Mouse (Mus musculus) intestine, embryonic 15.5 days (tissue): ENCODE data around the gene Zfp800. TPM values are rescaled to one million over a fixed set of nuclear protein-coding genes. Genes with fewer than 3 reads are reported as not detected.
A peak's percentile ranks its signal among the peaks of the same experiment; 100 is the strongest.

Source experiments
- ATAC-seq: fragments of 200-750 bp; cut with Nextera tagmentation; 2 replicates; pipeline ENCODE4 v1.8.0; 2017; ENCODE audit warnings: moderate TSS enrichment, moderate library complexity
- H3K27ac ChIP-seq: fragments of 300-500 bp; sonication (generic); 2 replicates; pipeline ENCODE4 v1.5.1; 2015; ENCODE audit warnings: mild to moderate bottlenecking, inconsistent platforms
- H3K27me3 ChIP-seq: fragments of 300-500 bp; sonication (generic); replicated peaks from 2 replicates; pipeline ENCODE4 v1.6.1; 2015; ENCODE audit warnings: inconsistent platforms
- H3K36me3 ChIP-seq: fragments of 300-500 bp; sonication (generic); 2 replicates; pipeline ENCODE4 v1.6.1; 2015; ENCODE audit warnings: inconsistent platforms
- H3K4me1 ChIP-seq: fragments of 300-500 bp; sonication (generic); replicated peaks from 2 replicates; pipeline ENCODE4 v1.6.1; 2015; ENCODE audit warnings: inconsistent platforms
- H3K4me2 ChIP-seq: fragments of 300-500 bp; sonication (generic); replicated peaks from 2 replicates; pipeline ENCODE4 v1.6.1; 2015; ENCODE audit warnings: mild to moderate bottlenecking, inconsistent platforms
- H3K4me3 ChIP-seq: fragments of 300-500 bp; sonication (generic); replicated peaks from 2 replicates; pipeline ENCODE4 v1.5.1; 2015; ENCODE audit warnings: inconsistent platforms
- H3K9ac ChIP-seq: fragments of 300-500 bp; sonication (generic); 2 replicates; pipeline ENCODE4 v1.6.1; 2015; ENCODE audit warnings: inconsistent platforms
- H3K9me3 ChIP-seq: fragments of 300-500 bp; sonication (generic); 2 replicates; pipeline ENCODE4 v1.6.1; 2016; ENCODE audit warnings: inconsistent platforms
- WGBS: fragments of 180-500 bp; shearing (Covaris S2); methylation state at CpG from one replicate; pipeline ENCODE4 v1.1.7; 2015; 5-methylcytosine and 5-hydroxymethylcytosine counted together
- polyA plus RNA-seq: library from polyadenylated mRNA; unstranded; fragments of >200 nt; fragmentation: Nextera tagmentation; extraction: Ambion mirVana; gene quantifications from 2 replicates; pipeline ENCODE4 v1.2.1, GENCODE M21; 2015

Gene Zfp800
- polyA plus RNA-seq, 1 experiment from 2014 or later: 28.2 TPM

DNA sequence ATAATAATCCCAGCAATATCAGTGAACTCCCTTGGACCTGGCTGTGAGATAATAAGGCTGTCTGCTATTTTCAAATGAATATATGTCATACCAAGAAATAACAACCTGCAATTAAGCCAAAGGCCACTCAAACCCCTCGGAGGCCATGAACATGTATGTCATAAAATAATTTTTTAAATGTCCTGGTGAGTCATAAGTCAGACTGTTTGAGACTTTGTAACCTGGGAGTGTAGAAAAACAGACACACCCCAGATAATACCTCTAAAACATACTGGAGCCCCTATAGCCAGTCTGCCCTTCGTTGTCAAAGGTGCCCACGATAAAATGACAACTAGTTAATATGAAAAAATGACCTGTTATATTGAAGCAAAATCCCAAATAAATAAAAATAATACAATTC is 8.8 kb downstream of the Zfp800 start:
- no peaks in the 10 kb centered on the region for H3K36me3 ChIP-seq
- no peaks in the 10 kb centered on the region for H3K27me3 ChIP-seq
- WGBS: 63% methylated on average over 3 of the region's 3 CpGs
- no peak overlapping the region for H3K27ac ChIP-seq
- H3K9ac ChIP-seq: no peak overlapping the region
- H3K4me2 ChIP-seq: no peak overlapping the region
- H3K4me1 ChIP-seq: no peaks in the 10 kb centered on the region
- no peaks in the 10 kb centered on the region for H3K9me3 ChIP-seq
- peak; percentile 90 for ATAC-seq
- H3K4me3 ChIP-seq: no peak overlapping the region

DNA sequence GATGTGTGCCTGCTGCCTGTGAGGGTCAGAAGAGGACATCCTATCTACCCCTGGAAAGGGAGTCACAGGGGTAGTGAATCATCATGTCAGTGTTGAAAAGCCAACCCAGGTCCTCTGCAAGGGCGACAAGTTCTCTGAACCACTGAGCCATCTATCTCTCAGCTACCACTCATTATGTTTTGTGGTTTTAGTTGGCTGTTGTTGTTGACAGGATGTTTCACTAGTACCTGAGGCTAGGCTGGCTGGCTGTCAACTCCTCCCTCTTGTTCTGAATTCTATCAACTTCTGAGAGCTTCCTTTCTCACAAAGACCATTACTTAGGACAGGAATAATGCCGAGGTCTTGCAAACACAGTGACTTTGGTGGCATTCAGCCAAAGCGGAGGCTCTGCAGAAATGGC is 12.6 kb downstream of the Zfp800 start:
- Histone ChIP-seq H3K27ac (no peak overlapping the region), H3K9ac (no peak overlapping the region), H3K4me2 (no peak overlapping the region), H3K4me3 (no peak overlapping the region), H3K36me3 (no peaks in the 10 kb centered on the region), H3K27me3 (no peaks in the 10 kb centered on the region), H3K9me3 (no peaks in the 10 kb centered on the region), H3K4me1 (no peaks in the 10 kb centered on the region)
- ATAC-seq: no peak
- 83% methylated on average over 3 of the region's 3 CpGs for WGBS

DNA sequence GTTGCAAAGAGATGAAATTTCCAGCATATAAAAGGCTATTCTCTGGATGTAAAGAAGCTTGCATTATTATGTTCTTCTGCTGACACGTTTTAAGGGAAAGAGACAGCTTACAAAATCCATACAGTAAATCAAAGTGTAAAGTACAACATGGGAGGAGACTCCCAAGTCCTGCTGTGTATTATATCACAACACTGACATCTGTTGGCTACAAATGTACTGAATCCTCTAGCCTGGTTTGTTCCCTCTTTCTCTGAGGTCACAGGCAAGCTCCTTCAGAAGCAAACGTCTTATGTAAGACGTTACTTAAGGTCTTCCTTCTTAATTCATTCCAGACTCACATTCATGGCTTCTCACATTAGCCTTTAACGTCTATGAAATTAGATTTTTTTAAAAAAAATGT is 15.8 kb downstream of the Zfp800 start:
- Histone ChIP-seq H3K4me3 (no peak overlapping the region), H3K27ac (no peak overlapping the region), H3K9me3 (no peaks in the 10 kb centered on the region), H3K27me3 (no peaks in the 10 kb centered on the region), H3K36me3 (no peaks in the 10 kb centered on the region), H3K4me1 (no peaks in the 10 kb centered on the region), H3K4me2 (no peak overlapping the region), H3K9ac (no peak overlapping the region)
- 38% methylated on average over 4 of the region's 4 CpGs for WGBS
- ATAC-seq: no peak

DNA sequence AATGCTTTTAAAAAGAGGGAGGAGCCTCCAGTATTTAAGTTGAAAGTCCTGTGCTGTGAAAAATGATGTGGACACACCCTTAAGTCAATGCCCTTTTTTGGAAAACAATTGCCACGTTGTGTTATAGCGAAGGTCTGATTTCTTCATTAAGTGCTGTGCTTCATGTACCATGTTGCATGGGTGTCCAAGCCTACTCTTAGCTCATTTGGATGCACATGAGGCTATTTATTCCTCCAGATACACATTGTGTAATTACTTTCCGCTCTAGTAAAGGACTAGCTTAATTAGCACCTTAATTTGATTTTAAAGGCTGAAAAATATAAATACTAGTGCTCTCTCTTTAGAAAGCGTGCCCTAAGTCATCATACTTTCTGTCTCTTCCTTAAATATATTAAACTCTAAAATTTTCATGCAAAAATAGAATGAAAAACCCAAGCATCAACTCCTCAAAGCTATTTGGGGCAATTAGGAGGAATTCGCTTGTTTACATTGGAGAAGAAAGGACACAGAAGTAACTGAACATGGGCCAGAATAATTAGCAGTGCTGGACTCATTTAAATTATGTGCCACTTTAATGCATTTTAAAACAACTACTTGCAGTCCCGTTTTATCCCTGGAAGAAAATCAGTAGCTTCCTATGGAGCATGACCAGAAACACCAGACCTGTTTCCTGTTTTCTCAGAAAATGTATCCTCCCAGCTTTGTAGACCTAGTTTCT is 27.7 kb downstream of the Zfp800 start:
- Histone ChIP-seq H3K36me3 (no peaks in the 10 kb centered on the region), H3K27ac (no peak overlapping the region), H3K9ac (no peak overlapping the region), H3K27me3 (no peaks in the 10 kb centered on the region), H3K4me2 (no peak overlapping the region), H3K9me3 (no peaks in the 10 kb centered on the region), H3K4me1 (no peaks in the 10 kb centered on the region), H3K4me3 (no peak overlapping the region)
- no peak for ATAC-seq
- 85% methylated on average over 6 of the region's 6 CpGs for WGBS

DNA sequence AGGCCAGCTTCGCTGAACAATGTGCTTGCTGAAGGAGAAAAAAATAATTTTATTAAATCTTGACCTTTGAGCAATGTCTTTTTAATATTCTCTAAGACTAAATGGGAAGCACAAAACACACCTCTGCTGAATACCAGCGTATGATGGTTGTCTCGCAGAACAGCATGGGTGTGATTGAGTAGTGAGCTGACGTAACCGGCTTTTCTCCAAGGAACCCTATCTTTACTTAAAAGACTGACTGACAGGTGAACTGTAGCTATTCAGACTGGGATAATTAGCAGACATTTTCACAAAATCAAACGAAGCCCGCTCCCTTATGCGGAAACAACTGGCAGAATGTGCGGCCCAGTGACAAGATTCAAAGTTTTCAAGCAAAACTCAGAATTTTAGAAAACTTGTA is 30.2 kb downstream of the Zfp800 start:
- no peak overlapping the region for H3K4me3 ChIP-seq
- WGBS: 94% methylated on average over 9 of the region's 9 CpGs
- no peaks in the 10 kb centered on the region for H3K9me3 ChIP-seq
- H3K4me2 ChIP-seq: no peak overlapping the region
- no peak overlapping the region for H3K9ac ChIP-seq
- no peaks in the 10 kb centered on the region for H3K36me3 ChIP-seq
- no peaks in the 10 kb centered on the region for H3K4me1 ChIP-seq
- H3K27me3 ChIP-seq: no peaks in the 10 kb centered on the region
- no peak for ATAC-seq
- H3K27ac ChIP-seq: no peak overlapping the region

DNA sequence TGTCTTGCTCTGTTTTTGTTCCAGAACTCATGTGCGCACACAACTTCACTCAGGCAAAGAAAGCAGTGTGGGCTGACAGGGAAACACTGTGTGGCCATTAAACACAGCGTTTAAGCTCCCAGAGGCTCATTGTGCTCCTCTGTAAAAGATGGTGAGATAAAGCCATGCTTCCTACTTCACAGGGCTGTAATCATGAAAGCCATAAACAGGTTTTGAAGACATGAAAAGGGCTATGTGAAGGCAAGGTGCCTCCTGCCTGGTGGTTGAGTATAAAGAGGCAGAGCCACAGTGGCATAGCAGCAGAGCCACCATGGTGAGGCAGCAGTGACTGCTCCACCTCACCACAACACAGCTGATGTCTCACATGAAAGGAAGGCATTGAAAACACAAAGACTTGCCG is 46.7 kb downstream of the Zfp800 start:
- ATAC-seq: no peak
- Histone ChIP-seq H3K4me3 (no peak overlapping the region), H3K9ac (no peak overlapping the region), H3K27ac (no peak overlapping the region), H3K4me1 (no peaks in the 10 kb centered on the region), H3K27me3 (no peaks in the 10 kb centered on the region), H3K36me3 (no peaks in the 10 kb centered on the region), H3K9me3 (no peaks in the 10 kb centered on the region), H3K4me2 (no peak overlapping the region)
- WGBS: 70% methylated on average over 3 of the region's 3 CpGs

DNA sequence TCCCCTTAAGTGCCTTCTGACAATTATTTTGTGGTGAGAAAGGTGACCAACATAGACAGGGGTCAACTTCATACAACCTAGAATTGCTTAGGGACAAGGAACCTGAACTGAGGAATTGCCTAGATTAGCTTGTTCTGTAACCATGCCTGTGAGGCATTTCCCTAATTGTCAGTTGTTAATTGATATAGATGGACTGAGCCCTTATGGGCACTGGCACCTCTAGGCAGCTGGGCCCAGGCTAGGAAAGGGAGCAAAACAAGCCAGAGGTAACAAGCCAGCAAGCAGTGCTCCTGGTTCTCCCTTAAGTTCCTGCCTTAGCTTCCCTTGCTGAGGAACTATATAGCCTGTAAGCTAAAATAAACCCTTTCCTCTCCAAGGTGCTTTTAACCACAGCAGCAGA is 52.1 kb downstream of the Zfp800 start:
- H3K4me2 ChIP-seq: no peak overlapping the region
- H3K4me3 ChIP-seq: no peak overlapping the region
- no peaks in the 10 kb centered on the region for H3K36me3 ChIP-seq
- no peaks in the 10 kb centered on the region for H3K9me3 ChIP-seq
- ATAC-seq: no peak
- H3K27me3 ChIP-seq: no peaks in the 10 kb centered on the region
- no peak overlapping the region for H3K27ac ChIP-seq
- no peak overlapping the region for H3K9ac ChIP-seq
- no peaks in the 10 kb centered on the region for H3K4me1 ChIP-seq

DNA sequence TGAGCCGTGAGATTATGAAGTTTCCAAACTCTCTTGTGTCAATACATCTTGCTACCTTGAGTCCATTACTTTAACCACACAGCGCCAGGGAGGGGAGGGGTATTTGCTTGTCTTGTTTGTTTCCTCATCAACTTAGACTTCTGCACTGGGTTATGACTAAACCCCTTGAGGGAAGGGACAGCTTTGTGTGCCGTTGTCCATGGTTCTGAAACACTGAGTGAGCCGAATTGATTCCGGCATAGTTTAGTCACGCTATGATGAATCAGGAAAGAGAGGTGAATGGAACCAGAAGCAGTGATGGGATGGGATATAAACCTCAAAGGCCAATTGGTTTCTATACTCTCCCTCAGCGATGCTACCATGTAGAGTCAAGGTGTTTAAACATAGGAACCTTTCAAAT is 52.6 kb downstream of the Zfp800 start:
- Histone ChIP-seq H3K27me3 (no peaks in the 10 kb centered on the region), H3K4me2 (no peak overlapping the region), H3K9me3 (no peaks in the 10 kb centered on the region), H3K27ac (no peak overlapping the region), H3K9ac (no peak overlapping the region), H3K4me1 (no peaks in the 10 kb centered on the region), H3K36me3 (no peaks in the 10 kb centered on the region), H3K4me3 (no peak overlapping the region)
- ATAC-seq: no peak
- 50% methylated on average over 7 of the region's 7 CpGs for WGBS

DNA sequence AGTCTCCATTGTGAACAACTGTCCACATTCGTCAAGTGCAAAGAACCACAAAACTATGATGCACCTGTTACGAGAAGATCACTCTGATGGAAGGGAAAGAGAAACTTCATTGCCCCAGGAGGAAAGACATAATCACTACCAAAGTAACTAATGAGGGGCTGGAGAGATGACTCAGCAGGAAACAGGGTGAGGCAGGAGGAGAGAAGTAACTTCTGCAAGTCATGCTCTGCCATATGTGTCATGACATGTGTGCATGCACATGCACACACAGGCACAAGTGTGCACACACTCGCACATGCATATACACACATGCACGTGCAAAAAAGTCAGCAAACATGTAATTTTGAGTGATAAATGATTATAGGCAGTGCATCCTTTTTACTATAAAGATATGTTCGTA is 54.9 kb downstream of the Zfp800 start:
- WGBS: 78% methylated on average over 5 of the region's 5 CpGs
- H3K36me3 ChIP-seq: no peaks in the 10 kb centered on the region
- no peak overlapping the region for H3K4me2 ChIP-seq
- no peak overlapping the region for H3K4me3 ChIP-seq
- H3K9me3 ChIP-seq: no peaks in the 10 kb centered on the region
- no peak for ATAC-seq
- H3K27me3 ChIP-seq: no peaks in the 10 kb centered on the region
- no peak overlapping the region for H3K27ac ChIP-seq
- H3K9ac ChIP-seq: no peak overlapping the region
- H3K4me1 ChIP-seq: no peaks in the 10 kb centered on the region

DNA sequence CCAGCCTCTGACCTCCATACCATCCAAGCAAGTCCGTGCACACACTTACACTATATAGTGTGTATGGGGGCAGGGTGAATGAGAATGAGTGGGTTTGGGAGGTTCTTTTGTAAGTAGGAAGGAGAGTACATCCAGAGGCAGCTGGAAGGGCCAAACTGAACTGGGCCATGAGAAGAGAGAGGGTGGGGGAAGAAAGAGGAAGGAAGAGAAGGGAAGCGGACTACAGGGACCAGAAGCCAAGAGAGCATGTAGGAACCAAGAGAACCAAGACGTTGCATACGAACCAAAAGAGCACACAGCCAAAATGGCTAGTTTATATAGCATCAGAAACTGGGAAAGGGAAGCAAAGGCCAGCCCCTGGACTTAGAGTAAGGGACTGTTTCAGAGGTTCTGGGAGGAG is 56.6 kb downstream of the Zfp800 start:
- no peak for ATAC-seq
- 89% methylated on average over 4 of the region's 4 CpGs for WGBS
- H3K9me3 ChIP-seq: no peaks in the 10 kb centered on the region
- H3K4me2 ChIP-seq: no peak overlapping the region
- no peaks in the 10 kb centered on the region for H3K27me3 ChIP-seq
- no peak overlapping the region for H3K4me3 ChIP-seq
- H3K4me1 ChIP-seq: no peaks in the 10 kb centered on the region
- H3K36me3 ChIP-seq: no peaks in the 10 kb centered on the region
- no peak overlapping the region for H3K9ac ChIP-seq
- no peak overlapping the region for H3K27ac ChIP-seq

DNA sequence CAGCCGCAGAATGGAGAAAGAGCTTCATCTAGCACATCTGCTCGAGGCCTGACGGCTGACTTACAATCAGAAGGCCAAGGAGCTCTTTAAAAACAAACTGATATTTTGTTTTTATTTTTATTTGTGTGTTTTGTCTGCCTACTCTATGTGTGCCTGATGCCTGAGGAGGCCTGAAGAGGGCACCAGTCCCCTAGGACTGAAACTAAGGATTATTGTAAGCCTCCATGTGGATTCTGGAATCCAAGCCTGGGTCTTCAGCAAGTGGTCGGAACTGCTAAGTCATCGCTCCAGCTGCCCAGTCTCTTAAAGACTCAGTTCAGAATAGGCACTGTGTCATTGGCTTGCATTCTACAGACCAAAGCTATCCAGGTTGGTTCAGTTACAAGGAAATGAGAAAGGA is 58.4 kb downstream of the Zfp800 start:
- no peaks in the 10 kb centered on the region for H3K9me3 ChIP-seq
- ATAC-seq: no peak
- H3K27me3 ChIP-seq: no peaks in the 10 kb centered on the region
- H3K4me3 ChIP-seq: no peak overlapping the region
- no peaks in the 10 kb centered on the region for H3K4me1 ChIP-seq
- H3K27ac ChIP-seq: no peak overlapping the region
- H3K9ac ChIP-seq: no peak overlapping the region
- H3K36me3 ChIP-seq: no peaks in the 10 kb centered on the region
- no peak overlapping the region for H3K4me2 ChIP-seq
- 86% methylated on average over 5 of the region's 5 CpGs for WGBS

DNA sequence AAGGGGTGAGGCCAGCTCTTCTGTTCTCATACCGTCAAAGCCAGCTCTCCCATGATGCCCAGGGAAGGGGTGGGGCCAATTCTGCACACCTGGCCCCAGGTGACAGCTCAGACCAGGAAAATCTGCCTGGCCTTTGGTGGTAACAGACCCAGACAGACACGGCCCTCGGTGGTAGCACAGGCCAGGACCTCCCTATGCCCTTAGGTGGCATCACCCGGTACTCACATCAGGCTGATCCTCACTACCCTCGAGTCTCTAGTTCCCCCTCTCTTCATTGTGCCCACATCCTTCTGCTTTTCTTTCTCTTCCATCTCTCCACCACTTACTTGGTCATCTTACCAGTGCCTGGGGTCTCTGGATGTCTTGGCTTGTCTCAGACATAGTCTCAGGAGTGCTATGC is 64.1 kb downstream of the Zfp800 start:
- H3K9ac ChIP-seq: no peak overlapping the region
- no peak overlapping the region for H3K27ac ChIP-seq
- no peak overlapping the region for H3K4me3 ChIP-seq
- no peaks in the 10 kb centered on the region for H3K4me1 ChIP-seq
- H3K36me3 ChIP-seq: no peaks in the 10 kb centered on the region
- WGBS: 90% methylated on average over 5 of the region's 5 CpGs
- no peak for ATAC-seq
- no peaks in the 10 kb centered on the region for H3K27me3 ChIP-seq
- H3K4me2 ChIP-seq: no peak overlapping the region
- no peaks in the 10 kb centered on the region for H3K9me3 ChIP-seq

DNA sequence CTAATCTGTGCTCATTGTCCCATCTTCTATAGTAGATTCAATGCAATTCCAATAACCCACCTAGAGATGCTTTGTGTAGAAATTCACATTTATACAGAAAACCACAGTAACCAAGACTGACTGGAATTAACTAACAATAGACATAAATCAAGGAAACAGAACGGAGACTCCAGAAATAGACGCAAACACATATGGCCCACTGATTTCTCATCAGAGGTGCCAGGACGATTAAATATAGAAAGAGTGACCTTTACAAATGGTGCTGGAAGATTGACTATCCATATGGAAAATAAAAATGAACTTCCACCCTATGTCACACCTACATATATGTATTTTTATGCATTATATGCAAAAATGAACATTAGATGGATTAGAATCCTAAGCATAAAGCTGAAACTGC is 65.3 kb downstream of the Zfp800 start:
- H3K4me1 ChIP-seq: no peaks in the 10 kb centered on the region
- no peak overlapping the region for H3K9ac ChIP-seq

More for the DNA sequence above, 65.3 kb downstream of the Zfp800 start:
- Histone ChIP-seq H3K9me3 (no peaks in the 10 kb centered on the region), H3K4me2 (no peak overlapping the region), H3K27me3 (no peaks in the 10 kb centered on the region), H3K36me3 (no peaks in the 10 kb centered on the region), H3K4me3 (no peak overlapping the region), H3K27ac (no peak overlapping the region)
- 84% methylated on average over 3 of the region's 3 CpGs for WGBS
- no peak for ATAC-seq
